Mouse (Mus musculus) liver, postnatal 0 days (tissue): ENCODE data around the gene Cfap43. TPM values are rescaled to one million over a fixed set of nuclear protein-coding genes. Genes with fewer than 3 reads are reported as not detected.
A peak's percentile ranks its signal among the peaks of the same experiment; 100 is the strongest.

ENCODE experiments used
- ATAC-seq: fragments of 200-750 bp; cut with Nextera tagmentation; 2 replicates; pipeline ENCODE4 v1.8.0; 2017; ENCODE audit warnings: mild to moderate bottlenecking, moderate library complexity
- DNase-seq: peaks from one replicate; pipeline ENCODE4 v3.0.0-alpha.2; 2016
- H3K27ac ChIP-seq: fragments of 300-500 bp; sonication (generic); 2 replicates; pipeline ENCODE4 v1.5.1; 2014; ENCODE audit warnings: antibody characterized with exemption, moderate library complexity, mild to moderate bottlenecking, low read depth
- H3K27me3 ChIP-seq: fragments of 300-500 bp; sonication (generic); 2 replicates; pipeline ENCODE4 v1.6.1; 2014; ENCODE audit warnings: low read length, control low read depth, mixed read lengths; ENCODE audit not compliant: insufficient read depth
- H3K36me3 ChIP-seq: fragments of 300-500 bp; sonication (generic); replicated peaks from 2 replicates; pipeline ENCODE4 v1.6.1; 2014; ENCODE audit warnings: mild to moderate bottlenecking, control low read depth, low read length, moderate library complexity, mixed read lengths; ENCODE audit not compliant: insufficient read depth
- H3K4me1 ChIP-seq: fragments of 300-500 bp; sonication (generic); 2 replicates; pipeline ENCODE4 v1.6.1; 2014; ENCODE audit warnings: antibody characterized with exemption, mild to moderate bottlenecking, control low read depth; ENCODE audit not compliant: insufficient read depth
- H3K4me2 ChIP-seq: fragments of 300-500 bp; sonication (generic); 2 replicates; pipeline ENCODE4 v1.6.1; 2014; ENCODE audit warnings: low read depth, mild to moderate bottlenecking, low read length, moderate library complexity, mixed read lengths
- H3K4me3 ChIP-seq: fragments of 300-500 bp; sonication (generic); 2 replicates; pipeline ENCODE4 v1.5.1; 2014; ENCODE audit warnings: low read depth, low read length
- H3K9ac ChIP-seq: fragments of 300-500 bp; sonication (generic); replicated peaks from 2 replicates; pipeline ENCODE4 v1.6.1; 2014; ENCODE audit warnings: mild to moderate bottlenecking, moderate library complexity
- H3K9me3 ChIP-seq: fragments of 300-500 bp; sonication (generic); 2 replicates; pipeline ENCODE4 v1.6.1; 2016; ENCODE audit warnings: mild to moderate bottlenecking, control low read depth, low read length, mixed read lengths
- CTCF ChIP-seq: sonication (generic); IDR thresholded peaks from 2 replicates; pipeline ENCODE4 v1.5.1; 2016; ENCODE audit warnings: antibody characterized with exemption, low read depth
- EP300 ChIP-seq: IDR thresholded peaks from 2 replicates; pipeline ENCODE4 v1.6.1; 2016; ENCODE audit warnings: antibody characterized with exemption, low read depth, mild to moderate bottlenecking
- WGBS: fragments of 180-500 bp; shearing (Covaris S2); extraction: QIAGEN DNeasy Blood & Tissue Kit; methylation state at CpG from one replicate; pipeline ENCODE4 v1.1.7; 2014; ENCODE audit not compliant: insufficient replicate concordance; 5-methylcytosine and 5-hydroxymethylcytosine counted together
- polyA plus RNA-seq: library from polyadenylated mRNA; unstranded; fragments of >200 nt; fragmentation: Nextera tagmentation; extraction: Ambion mirVana; gene quantifications from 2 replicates; pipeline ENCODE4 v1.2.1, GENCODE M21; 2015

Gene Cfap43
- polyA plus RNA-seq = 0.05 TPM in 1 of 2 replicates, not detected in the other

GRCm38 (mm10) chr19:47919126-47919965 lies at the start of gene Cfap43, which contains the start of gene Itprip:
TSS of gene Cfap43 (minus strand) at chr19:47919287.
TSS of gene Itprip (minus strand) at chr19:47919299.
- H3K36me3 ChIP-seq = no peaks in the 10 kb centered on the region
- peak within 1 kb of the TSS; percentile 66 for H3K4me3 ChIP-seq
- H3K27ac ChIP-seq = peak within 1 kb of the TSS; percentile 88
- DNase-seq (peak; percentile 74), ATAC-seq (peak; percentile 80)
- H3K9me3 ChIP-seq = no peaks in the 10 kb centered on the region
- peak within 1 kb of the TSS; percentile 76 for H3K9ac ChIP-seq
- peak within 1 kb of the TSS; percentile 77 for H3K4me2 ChIP-seq
- peak; percentile 60 for TF ChIP-seq CTCF
- peak; percentile 59 for TF ChIP-seq EP300
- H3K27me3 ChIP-seq = no peaks in the 10 kb centered on the region
- under 1% methylated on average over 48 of the region's 48 CpGs for WGBS
- peaks cover 11% of the 10 kb centered on the region; the same call in 1 of the 2 replicates for H3K4me1 ChIP-seq

DNA sequence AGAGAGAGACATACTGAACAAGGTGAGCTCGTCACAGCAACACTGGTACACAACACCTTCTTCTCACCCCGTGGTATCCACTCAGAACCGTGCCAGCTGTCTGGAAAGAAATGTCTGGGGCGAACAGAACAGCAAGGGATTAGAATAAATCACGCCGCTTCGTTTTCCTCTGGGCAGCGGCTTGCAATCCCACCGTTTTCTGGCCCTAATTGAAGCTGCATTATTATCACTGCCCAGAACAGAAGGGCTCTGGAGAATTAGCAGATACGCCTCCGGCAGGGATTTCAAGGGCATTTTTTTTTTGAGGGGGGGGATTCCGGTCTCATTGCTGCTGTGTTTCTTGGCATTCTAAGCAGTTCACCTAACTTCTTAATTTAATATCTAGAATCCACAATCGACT lies 39.1 kb upstream of the Cfap43 start:
- H3K9ac ChIP-seq = no peak overlapping the region
- no peak overlapping the region for H3K4me3 ChIP-seq
- TF ChIP-seq EP300 (no peak), CTCF (no peak)
- H3K9me3 ChIP-seq = no peaks in the 10 kb centered on the region
- no peaks in the 10 kb centered on the region for H3K4me1 ChIP-seq
- H3K27ac ChIP-seq = no peak overlapping the region
- no peak overlapping the region for H3K4me2 ChIP-seq
- H3K36me3 ChIP-seq = no peaks in the 10 kb centered on the region
- no peak for DNase-seq
- no peak for ATAC-seq
- WGBS = 79% methylated on average over 13 of the region's 13 CpGs
- no peaks in the 10 kb centered on the region for H3K27me3 ChIP-seq

GRCm38 (mm10) chr19:47953169-47953568 lies 34.1 kb upstream of the Cfap43 start:
- WGBS = 83% methylated on average over 9 of the region's 9 CpGs
- H3K9me3 ChIP-seq = no peaks in the 10 kb centered on the region
- no peaks in the 10 kb centered on the region for H3K27me3 ChIP-seq
- H3K4me3 ChIP-seq = no peak overlapping the region
- no peak overlapping the region for H3K4me2 ChIP-seq
- no peak overlapping the region for H3K9ac ChIP-seq
- H3K36me3 ChIP-seq = no peaks in the 10 kb centered on the region
- no peak for TF ChIP-seq EP300
- no peak for TF ChIP-seq CTCF
- H3K4me1 ChIP-seq = no peaks in the 10 kb centered on the region
- no peak for DNase-seq
- ATAC-seq = no peak
- H3K27ac ChIP-seq = no peak overlapping the region

DNA sequence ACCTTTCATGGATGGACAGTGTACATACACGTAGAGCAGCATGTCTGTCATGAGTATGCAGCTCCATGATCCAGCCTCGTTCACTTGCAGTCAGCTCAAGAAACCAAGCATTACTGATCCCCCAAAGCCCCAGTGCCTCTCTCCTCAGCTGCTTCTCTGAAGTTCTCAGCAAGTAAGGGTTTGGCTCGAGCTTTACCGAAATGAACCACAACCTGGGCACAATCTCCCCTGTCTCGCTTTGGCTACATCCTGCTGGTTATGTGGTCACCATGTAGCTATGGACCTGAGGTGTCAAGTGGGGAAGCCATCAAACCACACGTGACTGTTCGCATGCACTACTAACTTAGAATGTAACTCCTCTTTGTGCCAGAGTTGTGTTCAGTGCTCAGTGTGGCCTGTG lies 31.9 kb upstream of the Cfap43 start:
- Histone ChIP-seq H3K4me3 (no peak overlapping the region), H3K9ac (no peak overlapping the region), H3K4me2 (no peak overlapping the region), H3K36me3 (no peaks in the 10 kb centered on the region), H3K27ac (no peak overlapping the region), H3K4me1 (no peaks in the 10 kb centered on the region), H3K9me3 (no peaks in the 10 kb centered on the region), H3K27me3 (no peaks in the 10 kb centered on the region)
- 76% methylated on average over 7 of the region's 7 CpGs for WGBS
- TF ChIP-seq CTCF (no peak), EP300 (no peak)
- ATAC-seq = no peak
- DNase-seq = no peak

DNA sequence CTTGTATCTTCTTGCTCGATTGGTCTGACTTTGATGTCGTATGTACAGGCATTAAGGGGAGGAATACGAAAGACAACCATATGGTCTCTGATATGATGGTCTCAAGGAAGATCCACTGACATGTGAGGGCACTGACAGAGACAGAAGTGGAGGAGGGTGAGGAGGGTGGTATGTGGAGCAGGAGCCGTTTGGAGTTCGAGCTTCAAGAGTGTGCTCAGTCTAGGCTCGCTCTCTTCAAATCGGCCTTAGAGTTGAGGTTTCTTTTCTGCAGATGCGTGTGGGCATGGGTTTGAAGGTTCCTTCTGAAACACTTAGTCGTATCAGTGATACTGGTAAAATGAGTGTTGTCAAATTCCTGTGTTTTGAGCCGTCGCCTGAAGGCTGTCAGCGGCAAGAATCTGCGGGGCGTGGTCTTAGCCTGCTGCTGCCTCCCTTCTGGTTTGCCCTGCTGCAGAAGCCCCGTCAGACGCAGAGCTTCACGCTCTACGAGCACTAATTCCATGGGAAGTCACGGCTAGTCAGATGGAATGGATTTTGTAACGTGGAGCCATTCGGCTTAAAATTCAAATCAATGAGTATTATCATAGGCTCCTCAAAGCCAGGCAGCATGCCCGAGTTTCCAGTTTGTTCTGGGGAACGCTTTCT lies 27.9 kb upstream of the Cfap43 start:
- H3K4me1 ChIP-seq = no peaks in the 10 kb centered on the region
- WGBS = 61% methylated on average over 23 of the region's 23 CpGs
- TF ChIP-seq EP300 (no peak), CTCF (no peak)
- no peaks in the 10 kb centered on the region for H3K36me3 ChIP-seq
- H3K4me2 ChIP-seq = no peak overlapping the region
- no peaks in the 10 kb centered on the region for H3K9me3 ChIP-seq
- DNase-seq = no peak
- H3K9ac ChIP-seq = no peak overlapping the region
- H3K4me3 ChIP-seq = no peak overlapping the region
- no peak for ATAC-seq
- no peak overlapping the region for H3K27ac ChIP-seq
- H3K27me3 ChIP-seq = no peaks in the 10 kb centered on the region

DNA sequence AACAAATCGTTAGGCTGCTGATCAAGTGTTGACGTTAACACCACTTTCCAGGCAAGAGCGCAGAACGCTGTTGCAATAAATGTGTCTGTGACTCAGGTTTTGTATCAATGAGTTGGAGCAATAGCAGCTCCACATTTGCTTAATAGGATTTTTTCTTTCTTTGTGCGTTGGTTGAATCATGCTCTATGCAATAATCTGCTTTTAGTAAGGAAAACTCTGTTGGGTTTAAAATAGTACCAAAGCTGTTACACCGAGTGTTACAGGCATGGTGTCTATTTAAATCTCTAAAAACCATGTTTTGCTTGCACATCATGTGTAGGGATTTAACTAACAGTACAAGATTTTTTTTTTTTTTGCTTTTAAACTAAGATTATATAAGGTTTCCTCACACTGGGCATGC lies 20.3 kb upstream of the Cfap43 start:
- ATAC-seq = no peak
- peaks cover 19% of the 10 kb centered on the region for H3K27me3 ChIP-seq

More for the DNA sequence above, 20.3 kb upstream of the Cfap43 start:
- H3K9ac ChIP-seq = no peak overlapping the region
- H3K4me1 ChIP-seq = peaks cover 7% of the 10 kb centered on the region
- no peak overlapping the region for H3K4me3 ChIP-seq
- TF ChIP-seq CTCF (no peak), EP300 (no peak)
- no peaks in the 10 kb centered on the region for H3K9me3 ChIP-seq
- no peak overlapping the region for H3K27ac ChIP-seq
- no peak for DNase-seq
- 76% methylated on average over 6 of the region's 6 CpGs for WGBS
- no peak overlapping the region for H3K4me2 ChIP-seq
- H3K36me3 ChIP-seq = no peaks in the 10 kb centered on the region
